Mouse (Mus musculus) hindbrain, postnatal 0 days (tissue): ENCODE data around the gene Kctd20. TPM values are rescaled to one million over a fixed set of nuclear protein-coding genes. Genes with fewer than 3 reads are reported as not detected.

ENCODE experiments used
- ATAC-seq: fragments of 200-750 bp; cut with Nextera tagmentation; 2 replicates; pipeline ENCODE4 v1.8.0; 2017; ENCODE audit warnings: mild to moderate bottlenecking, moderate TSS enrichment, moderate library complexity
- DNase-seq: peaks from one replicate; pipeline ENCODE4 v3.0.0-alpha.2; 2015; ENCODE audit warnings: low spot score
- H3K27ac ChIP-seq: fragments of 300-500 bp; sonication (generic); 2 replicates; pipeline ENCODE4 v1.5.1; 2014; ENCODE audit warnings: mild to moderate bottlenecking
- H3K27me3 ChIP-seq: fragments of 300-500 bp; sonication (generic); 2 replicates; pipeline ENCODE4 v1.6.1; 2014; ENCODE audit warnings: low read length, mixed read lengths; ENCODE audit not compliant: insufficient read depth
- H3K36me3 ChIP-seq: fragments of 300-500 bp; sonication (generic); 2 replicates; pipeline ENCODE4 v1.6.1; 2014; ENCODE audit warnings: low read length, mixed read lengths; ENCODE audit not compliant: insufficient read depth
- H3K4me1 ChIP-seq: fragments of 300-500 bp; sonication (generic); 2 replicates; pipeline ENCODE4 v1.6.1; 2014; ENCODE audit warnings: antibody characterized with exemption, low read length, mixed read lengths; ENCODE audit not compliant: insufficient read depth
- H3K4me2 ChIP-seq: fragments of 300-500 bp; sonication (generic); 2 replicates; pipeline ENCODE4 v1.6.1; 2014; ENCODE audit warnings: low read depth, mild to moderate bottlenecking, low read length, moderate library complexity, mixed read lengths
- H3K4me3 ChIP-seq: fragments of 300-500 bp; sonication (generic); 2 replicates; pipeline ENCODE4 v1.5.1; 2014; ENCODE audit warnings: low read length
- H3K9ac ChIP-seq: fragments of 300-500 bp; sonication (generic); replicated peaks from 2 replicates; pipeline ENCODE4 v1.6.1; 2014; ENCODE audit warnings: mild to moderate bottlenecking, low read length, moderate library complexity, mixed read lengths
- H3K9me3 ChIP-seq: fragments of 300-500 bp; sonication (generic); 2 replicates; pipeline ENCODE4 v1.6.1; 2016; ENCODE audit warnings: low read length, mixed read lengths
- CTCF ChIP-seq: IDR thresholded peaks from 2 replicates; pipeline ENCODE4 v1.5.1; 2016; ENCODE audit warnings: antibody characterized with exemption, control low read depth, low read depth
- WGBS: fragments of 180-500 bp; shearing (Covaris S2); extraction: QIAGEN DNeasy Blood & Tissue Kit; methylation state at CpG from one replicate; pipeline ENCODE4 v1.1.7; 2014; 5-methylcytosine and 5-hydroxymethylcytosine counted together
- polyA plus RNA-seq: library from polyadenylated mRNA; unstranded; fragments of >200 nt; fragmentation: Nextera tagmentation; extraction: Ambion mirVana; gene quantifications from 2 replicates; pipeline ENCODE4 v1.2.1, GENCODE M21; 2015
- total RNA-seq: library from RNA; depleted of rRNA; stranded (reverse); fragments of >200 nt; gene quantifications from 2 replicates; pipeline ENCODE4 v1.2.3, GENCODE M21; 2014

Kctd20 gene
- total and polyA plus RNA-seq, 2 experiments from 2014 or later = 51.5 to 64.1 TPM

DNA sequence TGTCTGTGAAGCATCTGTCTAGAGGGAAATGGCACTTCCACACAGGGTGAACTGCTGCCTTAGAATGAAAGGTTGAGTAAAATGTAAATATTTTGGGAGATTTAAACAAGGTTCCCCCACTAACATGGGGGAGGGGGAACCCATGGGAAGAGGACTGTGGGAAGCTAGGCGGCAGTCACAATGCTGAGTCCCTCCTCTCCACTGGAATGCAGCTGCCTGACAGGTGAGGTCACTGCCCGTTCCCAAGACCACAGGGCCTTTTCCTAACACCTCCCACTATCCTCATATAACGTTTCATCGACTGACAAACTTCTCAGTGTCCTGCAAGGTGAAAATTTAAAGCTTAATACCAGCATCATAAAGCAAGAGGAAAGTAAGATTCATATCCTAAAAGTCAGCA is 30.8 kb downstream of the Kctd20 start:
- Histone ChIP-seq H3K27ac (no peak overlapping the region), H3K4me3 (no peak overlapping the region), H3K27me3 (no peaks in the 10 kb centered on the region), H3K36me3 (peaks cover 47% of the 10 kb centered on the region), H3K4me2 (no peak overlapping the region), H3K9ac (no peak overlapping the region), H3K4me1 (no peaks in the 10 kb centered on the region), H3K9me3 (no peaks in the 10 kb centered on the region)
- WGBS = 63% methylated on average over 4 of the region's 4 CpGs
- DNase-seq (no peak), ATAC-seq (no peak)
- no peak for TF ChIP-seq CTCF

DNA sequence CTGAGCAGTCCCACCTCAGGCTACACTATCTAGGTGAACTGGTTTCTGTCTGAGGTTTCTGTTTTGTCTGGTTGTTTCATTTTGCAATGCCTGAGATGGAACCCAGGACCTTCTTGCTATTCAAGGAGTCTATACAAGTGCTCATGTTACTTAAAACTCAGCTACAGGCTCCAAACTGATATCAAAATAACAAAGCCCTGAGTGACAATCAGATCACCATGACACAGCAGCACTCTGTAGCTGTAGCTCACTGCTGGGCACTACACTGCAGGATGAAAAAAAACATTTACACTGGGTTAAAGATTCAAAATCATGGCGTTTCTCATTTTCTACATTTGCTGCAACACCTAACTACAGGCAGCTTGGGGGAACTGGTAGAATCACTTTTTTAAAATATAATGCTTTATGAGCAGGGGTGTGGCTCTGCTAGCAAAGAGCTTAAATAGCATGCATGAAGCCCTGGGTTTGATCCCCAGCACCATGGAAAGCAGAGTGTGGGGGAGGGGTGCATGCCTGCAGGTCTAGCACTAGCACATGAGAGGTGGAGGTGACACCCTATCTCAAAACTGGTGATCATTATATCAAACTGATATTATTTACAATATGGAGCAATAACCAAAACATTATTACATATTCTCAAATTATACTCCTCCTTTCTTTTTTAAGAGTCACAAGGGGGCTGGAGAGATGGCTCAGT is 33.1 kb downstream of the Kctd20 start:
- Histone ChIP-seq H3K9ac (no peak overlapping the region), H3K27ac (no peak overlapping the region), H3K36me3 (peaks cover 35% of the 10 kb centered on the region), H3K4me1 (no peaks in the 10 kb centered on the region), H3K4me2 (no peak overlapping the region), H3K4me3 (no peak overlapping the region), H3K9me3 (no peaks in the 10 kb centered on the region), H3K27me3 (no peaks in the 10 kb centered on the region)
- no peak for TF ChIP-seq CTCF
- ATAC-seq = no peak
- DNase-seq = no peak
- 80% methylated on average over 1 of the region's 1 CpGs for WGBS

DNA sequence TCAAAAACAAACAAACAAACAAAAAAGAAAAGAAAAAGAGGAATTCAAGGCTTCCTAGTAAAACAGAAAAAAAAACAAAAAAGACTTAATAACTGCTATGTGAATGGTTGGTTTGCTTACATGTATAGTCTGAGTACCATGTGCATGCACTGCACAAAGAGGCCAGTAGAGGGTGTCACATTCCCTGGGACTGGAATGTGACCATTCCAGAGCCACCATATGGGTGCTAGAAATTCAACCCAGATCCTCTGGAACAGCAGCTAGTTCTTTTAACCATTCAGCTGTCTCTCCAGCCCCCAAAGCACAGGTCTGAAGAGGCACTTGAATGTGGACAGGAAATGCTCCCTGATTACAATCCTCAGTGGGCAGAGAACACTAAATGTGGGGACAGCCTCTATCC is 35.1 kb downstream of the Kctd20 start:
- peak; percentile 31 for DNase-seq
- Histone ChIP-seq H3K27ac (no peak overlapping the region), H3K27me3 (no peaks in the 10 kb centered on the region), H3K4me2 (no peak overlapping the region), H3K4me1 (no peaks in the 10 kb centered on the region), H3K36me3 (peaks cover 33% of the 10 kb centered on the region), H3K4me3 (no peak overlapping the region), H3K9me3 (no peaks in the 10 kb centered on the region), H3K9ac (no peak overlapping the region)
- ATAC-seq = no peak
- TF ChIP-seq CTCF = peak; percentile 57

DNA sequence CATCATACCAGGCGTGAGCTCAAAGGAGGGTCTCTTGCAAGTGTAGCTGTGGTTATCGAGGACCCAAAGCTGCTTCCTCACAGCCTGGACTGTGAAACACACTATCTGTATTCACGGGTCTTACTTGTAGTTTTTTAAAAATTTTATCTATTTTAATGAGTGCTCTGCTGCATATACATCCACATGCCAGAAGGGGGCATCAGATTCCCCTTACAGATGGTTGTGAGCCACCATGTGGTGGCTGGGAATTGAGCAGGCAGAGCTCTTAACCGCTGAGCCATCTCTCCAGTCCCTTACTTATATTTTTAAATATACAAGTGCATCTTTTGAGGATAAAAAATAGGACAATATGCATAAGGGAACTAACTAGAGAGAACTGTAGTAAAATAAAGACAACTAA is 36.0 kb downstream of the Kctd20 start:
- H3K4me3 ChIP-seq = no peak overlapping the region
- H3K9ac ChIP-seq = no peak overlapping the region
- ATAC-seq (no peak), DNase-seq (peak; percentile 81)
- H3K27me3 ChIP-seq = no peaks in the 10 kb centered on the region
- WGBS = 64% methylated on average over 4 of the region's 4 CpGs
- no peak overlapping the region for H3K4me2 ChIP-seq
- peaks cover 30% of the 10 kb centered on the region for H3K36me3 ChIP-seq
- no peak overlapping the region for H3K27ac ChIP-seq
- H3K4me1 ChIP-seq = no peaks in the 10 kb centered on the region
- TF ChIP-seq CTCF = peak; percentile 84
- no peaks in the 10 kb centered on the region for H3K9me3 ChIP-seq

DNA sequence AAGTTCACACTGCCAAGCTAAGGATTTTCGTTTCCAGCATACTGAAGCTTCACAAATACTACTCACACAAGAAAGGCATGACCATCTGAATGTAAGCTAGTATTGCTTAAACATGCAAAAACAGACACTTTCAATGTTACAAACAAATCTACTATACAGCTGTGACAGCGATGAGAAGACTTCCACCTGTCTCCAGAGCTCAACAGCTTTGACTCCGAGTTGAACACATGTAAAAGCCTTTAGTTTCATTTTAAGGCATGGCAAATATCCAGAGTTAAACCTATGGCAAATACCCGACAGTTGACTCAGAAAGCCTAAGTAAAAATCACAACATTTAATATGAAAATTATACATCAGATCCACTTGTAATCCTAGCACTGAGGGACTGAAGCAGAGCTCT is 36.5 kb downstream of the Kctd20 start:
- Histone ChIP-seq H3K27me3 (no peaks in the 10 kb centered on the region), H3K4me3 (no peak overlapping the region), H3K27ac (no peak overlapping the region), H3K9ac (no peak overlapping the region), H3K36me3 (peaks cover 30% of the 10 kb centered on the region; the same call in 1 of the 2 replicates), H3K4me2 (no peak overlapping the region), H3K9me3 (no peaks in the 10 kb centered on the region), H3K4me1 (no peaks in the 10 kb centered on the region)
- DNase-seq (no peak), ATAC-seq (no peak)
- no peak for TF ChIP-seq CTCF
- WGBS = 88% methylated on average over 4 of the region's 4 CpGs

DNA sequence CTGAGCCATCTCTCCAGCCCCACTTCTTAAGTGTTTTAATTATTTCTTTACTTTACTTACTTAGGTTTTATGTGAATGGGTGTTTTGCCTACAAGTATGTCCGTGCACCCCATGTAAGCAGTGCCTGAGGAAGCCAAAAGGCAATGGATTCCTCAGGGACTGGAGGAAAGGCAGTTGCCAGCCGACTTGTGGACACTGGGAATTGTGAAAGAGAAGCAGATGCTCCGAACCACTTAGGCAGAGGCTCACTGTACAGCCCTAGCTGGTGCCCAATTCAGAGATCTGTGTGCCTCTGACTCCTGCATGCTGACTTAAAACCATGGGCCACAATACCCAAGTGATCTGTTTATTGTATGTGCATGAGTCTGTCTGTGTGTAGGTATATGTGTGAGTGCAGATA is 37.2 kb downstream of the Kctd20 start:
- ATAC-seq (no peak), DNase-seq (no peak)
- TF ChIP-seq CTCF = no peak
- H3K9ac ChIP-seq = no peak overlapping the region
- no peak overlapping the region for H3K4me3 ChIP-seq
- no peaks in the 10 kb centered on the region for H3K27me3 ChIP-seq
- 80% methylated on average over 3 of the region's 3 CpGs for WGBS
- H3K36me3 ChIP-seq = peaks cover 30% of the 10 kb centered on the region; the same call in 1 of the 2 replicates
- no peaks in the 10 kb centered on the region for H3K4me1 ChIP-seq
- no peak overlapping the region for H3K27ac ChIP-seq
- no peak overlapping the region for H3K4me2 ChIP-seq
- H3K9me3 ChIP-seq = no peaks in the 10 kb centered on the region

DNA sequence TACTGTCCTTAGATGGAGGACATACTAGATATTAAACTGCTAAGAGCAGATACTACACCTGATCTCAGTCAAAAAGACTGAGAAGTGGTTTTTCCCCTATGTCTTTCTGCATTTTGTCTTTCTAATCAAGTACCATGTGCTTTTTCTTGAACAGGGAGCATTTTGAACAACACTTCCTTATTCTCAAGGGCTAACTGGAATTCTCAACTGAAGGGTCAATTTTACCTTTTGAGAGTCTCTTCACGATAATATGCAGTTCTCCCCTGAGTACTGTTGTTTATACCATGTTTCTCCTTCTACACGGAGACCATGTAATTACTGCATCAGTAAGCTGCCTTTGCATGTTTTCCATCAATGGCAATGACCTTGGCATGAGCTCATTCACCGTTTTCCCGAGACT is 38.3 kb downstream of the Kctd20 start:
- H3K36me3 ChIP-seq = peaks cover 25% of the 10 kb centered on the region; the same call in 1 of the 2 replicates
- ATAC-seq = no peak

More for the DNA sequence above, 38.3 kb downstream of the Kctd20 start:
- H3K4me1 ChIP-seq = no peaks in the 10 kb centered on the region
- no peak overlapping the region for H3K4me3 ChIP-seq
- no peaks in the 10 kb centered on the region for H3K27me3 ChIP-seq
- DNase-seq = no peak
- H3K4me2 ChIP-seq = no peak overlapping the region
- no peaks in the 10 kb centered on the region for H3K9me3 ChIP-seq
- H3K9ac ChIP-seq = no peak overlapping the region
- no peak for TF ChIP-seq CTCF
- WGBS = 71% methylated on average over 4 of the region's 4 CpGs
- H3K27ac ChIP-seq = no peak overlapping the region
